Mouse (Mus musculus): ENCODE results near the gene Igfbp5. TPM values are rescaled to one million over a fixed set of nuclear protein-coding genes. Genes with fewer than 3 reads are reported as not detected.

Gene Igfbp5
- 0.23 TPM for polyA plus RNA-seq (2017; shearing (Covaris generic))

DNA sequence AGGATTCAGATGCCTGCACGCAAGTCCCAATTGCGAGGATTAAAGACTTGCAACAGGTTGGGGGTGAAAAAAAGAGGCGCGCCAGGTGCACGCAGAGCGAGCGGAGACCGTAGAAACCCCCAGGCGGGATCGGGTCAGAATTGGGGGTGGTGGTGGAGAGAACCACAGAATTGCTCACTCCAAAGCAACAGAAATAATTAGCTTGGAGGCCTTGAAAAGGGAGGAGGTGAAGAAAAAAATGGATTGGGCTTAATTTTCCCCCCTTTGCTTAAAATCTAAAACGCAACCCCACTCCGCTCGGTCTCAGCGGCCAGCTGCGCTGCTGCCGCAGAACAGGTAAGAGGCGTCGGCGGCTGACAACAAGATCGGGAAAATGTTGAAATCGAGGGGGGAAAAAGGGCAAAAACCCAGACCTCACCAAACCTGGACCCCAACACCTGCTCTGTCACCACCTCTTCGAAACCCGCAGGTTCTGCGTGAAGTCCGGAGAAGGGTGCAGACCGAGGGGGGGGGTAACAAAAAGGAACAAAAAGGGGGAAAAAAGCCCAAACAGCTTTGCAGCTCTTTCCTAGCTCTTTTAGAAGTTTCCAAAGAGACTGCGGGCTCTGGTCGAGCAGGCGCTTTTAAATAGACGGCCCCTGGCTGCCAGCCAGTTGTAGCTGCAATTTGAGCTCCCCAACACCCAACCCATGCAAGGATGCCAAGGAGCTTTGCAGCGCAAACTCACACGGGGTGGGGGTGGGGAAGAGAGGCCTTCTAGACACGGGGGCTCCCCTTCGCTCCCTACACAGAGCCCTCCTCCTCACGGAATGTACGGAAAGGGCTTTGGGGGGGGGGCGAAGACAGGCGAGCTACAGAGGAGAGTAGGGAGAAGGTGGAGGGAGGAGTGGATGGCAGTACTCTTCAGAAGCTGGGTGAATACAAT, at the start of gene Igfbp5:
Gene Igfbp5, minus strand, starts transcription at position 598 of the 925 bp plus-strand sequence.

DNA sequence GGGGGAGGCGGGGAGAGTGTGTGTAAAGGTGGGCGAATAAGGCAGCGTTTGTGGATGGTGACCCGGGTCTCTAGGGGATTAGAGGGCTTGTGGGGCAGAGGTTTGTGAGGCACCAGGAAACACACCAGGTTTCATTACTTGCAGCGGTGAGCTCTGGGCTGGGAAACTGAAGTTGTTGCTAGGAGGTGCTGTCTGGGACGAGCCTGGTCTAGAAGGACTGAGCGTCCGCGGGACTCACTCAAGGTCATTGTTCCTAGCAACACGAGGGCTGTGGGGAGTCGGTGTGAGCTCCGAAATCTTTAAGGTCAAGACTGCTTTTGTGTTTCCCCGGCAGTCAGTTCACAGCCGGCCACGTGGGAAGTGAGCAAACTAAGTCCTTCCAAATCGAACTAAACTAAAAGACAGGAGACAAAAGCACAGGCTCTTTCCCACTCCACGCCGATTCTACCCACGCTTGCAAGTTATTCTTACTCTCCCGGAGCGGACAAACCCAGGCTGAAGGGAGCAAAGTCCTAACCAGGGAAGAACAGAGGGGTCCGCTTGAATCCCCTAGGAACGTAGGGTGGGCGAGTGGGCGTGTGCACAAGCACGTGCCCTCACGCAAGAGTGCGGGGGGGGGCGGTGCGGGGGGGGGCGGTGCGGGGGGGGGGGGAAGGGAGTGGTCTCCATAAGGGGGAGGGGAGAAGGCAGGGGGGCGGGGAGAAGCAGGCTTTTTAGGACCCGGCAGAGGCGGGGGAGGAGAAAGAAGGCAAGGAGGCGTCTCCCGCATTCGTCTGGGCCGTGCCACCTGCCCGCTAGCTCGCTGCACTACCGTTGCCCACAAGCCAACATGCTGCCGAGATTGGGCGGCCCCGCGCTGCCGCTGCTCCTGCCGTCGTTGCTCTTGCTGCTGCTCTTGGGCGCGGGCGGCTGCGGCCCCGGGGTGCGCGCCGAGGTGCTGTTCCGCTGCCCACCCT, 50.7 kb downstream of the Igfbp5 start, which contains the start of gene Igfbp2:
Gene Igfbp2, plus strand, starts transcription at position 753 of the 956 bp plus-strand sequence.

Other genes with a start within 250 kb of the Igfbp5 start
- gene Ankar, start 174.3 kb downstream of the Igfbp5 start, polyA plus RNA-seq (2017; shearing (Covaris generic)): not detected
- gene Rpl37a, start 163.6 kb downstream of the Igfbp5 start, polyA plus RNA-seq (2017; shearing (Covaris generic)): 2,506 TPM
- gene Igfbp2, start 50.4 kb downstream of the Igfbp5 start, polyA plus RNA-seq (2017; shearing (Covaris generic)): not detected
- gene Tnp1, start 141.0 kb upstream of the Igfbp5 start, polyA plus RNA-seq (2017; shearing (Covaris generic)): not detected

Measured in effector memory CD4-positive, alpha-beta T cell, adult 7 months (primary cell).